Comparison of ENCODE assay signal across 8 mouse cellular contexts in the genomic region with DNA sequence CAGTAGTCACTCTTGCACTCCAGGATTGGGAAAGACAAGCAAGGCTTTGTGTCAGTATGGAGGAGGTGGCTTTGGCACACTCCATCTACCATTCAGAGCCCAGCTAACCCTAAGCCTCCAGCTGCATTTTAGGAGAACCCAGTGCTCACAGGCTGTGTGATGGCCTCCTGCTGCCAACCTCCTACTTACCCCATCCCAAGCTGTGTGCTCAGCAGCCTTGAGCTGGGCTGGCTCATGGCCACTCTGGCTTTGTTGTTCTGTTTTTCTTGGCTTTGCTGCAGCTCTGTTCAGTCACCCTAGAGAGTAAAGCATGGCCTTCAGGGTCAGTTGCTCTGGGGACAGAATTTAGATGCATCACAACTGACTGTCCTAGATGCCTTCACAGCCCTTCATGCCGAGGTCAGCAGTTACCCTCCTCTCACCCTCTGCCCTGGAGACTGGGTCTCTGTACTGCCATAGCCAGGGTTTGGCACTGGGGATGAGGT. TPM values are rescaled to one million over a fixed set of nuclear protein-coding genes. Genes with fewer than 3 reads are reported as not detected.
DNase-seq lines count a peak whose midpoint lies in the region; ATAC-seq lines count a peak whose summit lies in the region.
"Had no signal": no experiment of that assay in that cellular context is flagged by ENCODE, and none has a peak within 500 bp of the region (broad histone marks: within the 10 kb centered on the region; RNA-seq: fewer than 3 reads in every experiment).

No protein-coding gene starts in this region.

- H3K4me3 ChIP-seq in neural tube, embryonic 13.5 days: no peak overlapping the region
- no peak overlapping the region for H3K4me3 ChIP-seq in hindbrain, embryonic 16.5 days (ENCODE audit: low read length)

- 65% methylated on average over 1 of the region's 1 CpGs for WGBS in neural tube, embryonic 13.5 days
- 64% methylated on average over 1 of the region's 1 CpGs for WGBS in hindbrain, embryonic 16.5 days

- H3K27ac ChIP-seq in neural tube, embryonic 13.5 days (replicated peaks): no peak overlapping the region
- peak overlapping the region; percentile 48; the same call in 1 of the 2 replicates for H3K27ac ChIP-seq in hindbrain, embryonic 16.5 days (ENCODE audit: low read depth, low read length)

- no peak overlapping the region for H3K4me2 ChIP-seq in neural tube, embryonic 13.5 days
- H3K4me2 ChIP-seq in hindbrain, embryonic 16.5 days (ENCODE audit: low read length): no peak overlapping the region

- H3K9ac ChIP-seq in neural tube, embryonic 13.5 days: no peak overlapping the region
- no peak overlapping the region for H3K9ac ChIP-seq in hindbrain, embryonic 16.5 days (ENCODE audit: low read depth, low read length)

- H3K36me3 ChIP-seq in neural tube, embryonic 13.5 days: no peaks in the 10 kb centered on the region
- H3K36me3 ChIP-seq in hindbrain, embryonic 16.5 days (ENCODE audit: control insufficient read depth, insufficient read depth, low read length): no peaks in the 10 kb centered on the region

- no peaks in the 10 kb centered on the region for H3K9me3 ChIP-seq in neural tube, embryonic 13.5 days
- no peaks in the 10 kb centered on the region for H3K9me3 ChIP-seq in hindbrain, embryonic 16.5 days (ENCODE audit: control insufficient read depth, low read length)

- intact Hi-C loops in left cerebral cortex, postnatal 10 days (cut with DNase I): no loop called here

- H3K27me3 ChIP-seq in neural tube, embryonic 13.5 days: no peaks in the 10 kb centered on the region
- no peaks in the 10 kb centered on the region for H3K27me3 ChIP-seq in hindbrain, embryonic 16.5 days (replicated peaks; ENCODE audit: control insufficient read depth, insufficient read depth, low read length)

- no peak for DNase-seq in neural tube, embryonic 10.5 days (ENCODE audit: extremely low spot score, low spot score)
- peak; percentile 46 to 62 for DNase-seq in cerebellum, postnatal 10 days
- DNase-seq in left cerebral cortex, postnatal 10 days (ENCODE audit: extremely low spot score in 1 of 2, low spot score in 2 of 2): peak; percentile 76 to 79
- peak; percentile 80 to 87 for DNase-seq in right cerebral cortex, postnatal 10 days (ENCODE audit: low spot score in 2 of 2)
- no peak for DNase-seq in thymus, postnatal 14 days

- peak; percentile 50; the same call in 1 of the 2 replicates for ATAC-seq in neural tube, embryonic 13.5 days (ENCODE audit: low read depth)
- peak; percentile 99 for ATAC-seq in hindbrain, embryonic 16.5 days

- H3K4me1 ChIP-seq in neural tube, embryonic 13.5 days (replicated peaks): no peaks in the 10 kb centered on the region
- H3K4me1 ChIP-seq in hindbrain, embryonic 16.5 days (ENCODE audit: control insufficient read depth, insufficient read depth, low read depth, low read length): no peaks in the 10 kb centered on the region

RNA-seq across cellular contexts. Expression of a gene that starts 12.7 kb away (rescaled TPM):
- polyA plus RNA-seq in neural tube, embryonic 13.5 days (2015; fragmentation: Nextera tagmentation; extraction: Ambion mirVana): not detected in 2 replicates
- polyA plus RNA-seq in hindbrain, embryonic 16.5 days (2015; fragmentation: Nextera tagmentation; extraction: Ambion mirVana): not detected in 2 replicates
- under 1 TPM; 0.77 TPM for total RNA-seq in left cerebral cortex, postnatal 10 days (2021)

RNA-seq across cellular contexts. Expression of a gene that starts 24.4 kb away (rescaled TPM):
- not detected in 2 replicates for polyA plus RNA-seq in neural tube, embryonic 13.5 days (2015; fragmentation: Nextera tagmentation; extraction: Ambion mirVana)
- polyA plus RNA-seq in hindbrain, embryonic 16.5 days (2015; fragmentation: Nextera tagmentation; extraction: Ambion mirVana): 0.23 TPM in 1 of 2 replicates, not detected in the other
- 1 to 10 TPM; 1.4 to 1.9 TPM for total RNA-seq in left cerebral cortex, postnatal 10 days (2021)

RNA-seq across cellular contexts. Expression of a gene that starts 35.5 kb away (rescaled TPM):
- polyA plus RNA-seq in neural tube, embryonic 13.5 days (2015; fragmentation: Nextera tagmentation; extraction: Ambion mirVana): 0.20 TPM in 1 of 2 replicates, not detected in the other
- 0.36 TPM in 1 of 2 replicates, not detected in the other for polyA plus RNA-seq in hindbrain, embryonic 16.5 days (2015; fragmentation: Nextera tagmentation; extraction: Ambion mirVana)
- 1 to 10 TPM in 1 of 2 experiments, under 1 TPM in 1; 0.73 to 1.4 TPM for total RNA-seq in left cerebral cortex, postnatal 10 days (2021)
- polyA plus RNA-seq: intestine, embryonic 14.5 days had no signal

RNA-seq across cellular contexts. Expression of a gene that starts 35.5 kb away (rescaled TPM):
- not detected in 2 replicates for polyA plus RNA-seq in neural tube, embryonic 13.5 days (2015; fragmentation: Nextera tagmentation; extraction: Ambion mirVana)
- polyA plus RNA-seq in hindbrain, embryonic 16.5 days (2015; fragmentation: Nextera tagmentation; extraction: Ambion mirVana): not detected in 2 replicates
- under 1 TPM; 0.63 to 0.73 TPM for total RNA-seq in left cerebral cortex, postnatal 10 days (2021)
- polyA plus RNA-seq: intestine, embryonic 14.5 days had no signal

RNA-seq across cellular contexts. Expression of a gene that starts 48.4 kb away (rescaled TPM):
- polyA plus RNA-seq in neural tube, embryonic 13.5 days (2015; fragmentation: Nextera tagmentation; extraction: Ambion mirVana): 4.6 and 5.2 TPM in 2 replicates
- 7.4 and 7.7 TPM in 2 replicates for polyA plus RNA-seq in hindbrain, embryonic 16.5 days (2015; fragmentation: Nextera tagmentation; extraction: Ambion mirVana)
- total RNA-seq in left cerebral cortex, postnatal 10 days (2021): 1 to 10 TPM; 3.0 to 3.4 TPM

Comparison
In these comparisons a context has a peak if more than half of its experiments do, and no peak if none do; other contexts are left out.
1. DNase-seq: peak in cerebellum, postnatal 10 days (2 of 2), left cerebral cortex, postnatal 10 days (2 of 2) and right cerebral cortex, postnatal 10 days (2 of 2); none in neural tube, embryonic 10.5 days (single experiment) and thymus, postnatal 14 days (single experiment).